Mouse (Mus musculus) stomach, embryonic 14.5 days (tissue): ENCODE data around the gene Fgf8. TPM values are rescaled to one million over a fixed set of nuclear protein-coding genes. Genes with fewer than 3 reads are reported as not detected.

ENCODE experiments used
- ATAC-seq: fragments of 200-750 bp; cut with Nextera tagmentation; 2 replicates; pipeline ENCODE4 v1.8.0; 2017; ENCODE audit warnings: low read depth, moderate TSS enrichment; ENCODE audit not compliant: insufficient number of reproducible peaks, insufficient read depth, low FRiP score
- H3K27ac ChIP-seq: fragments of 300-500 bp; sonication (generic); 2 replicates; pipeline ENCODE4 v1.5.1; 2014; ENCODE audit warnings: mild to moderate bottlenecking, low read length, moderate library complexity, mixed read lengths
- H3K27me3 ChIP-seq: fragments of 300-500 bp; sonication (generic); 2 replicates; pipeline ENCODE4 v1.6.1; 2014; ENCODE audit warnings: low read length, control low read depth, mixed read lengths; ENCODE audit not compliant: control insufficient read depth, insufficient read depth
- H3K36me3 ChIP-seq: fragments of 300-500 bp; sonication (generic); 2 replicates; pipeline ENCODE4 v1.6.1; 2014; ENCODE audit warnings: mild to moderate bottlenecking, control low read depth, low read length, moderate library complexity, mixed read lengths; ENCODE audit not compliant: control insufficient read depth, insufficient read depth
- H3K4me1 ChIP-seq: fragments of 300-500 bp; sonication (generic); 2 replicates; pipeline ENCODE4 v1.6.1; 2014; ENCODE audit warnings: low read length, control low read depth, mixed read lengths; ENCODE audit not compliant: control insufficient read depth, insufficient read depth
- H3K4me2 ChIP-seq: fragments of 300-500 bp; sonication (generic); replicated peaks from 2 replicates; pipeline ENCODE4 v1.6.1; 2014; ENCODE audit warnings: low read depth, low read length, control low read depth
- H3K4me3 ChIP-seq: fragments of 300-500 bp; sonication (generic); 2 replicates; pipeline ENCODE4 v1.5.1; 2014; ENCODE audit warnings: low read depth, low read length, control low read depth
- H3K9ac ChIP-seq: fragments of 300-500 bp; sonication (generic); replicated peaks from 2 replicates; pipeline ENCODE4 v1.6.1; 2014; ENCODE audit warnings: low read depth, mild to moderate bottlenecking, control low read depth, low read length, moderate library complexity, mixed read lengths
- H3K9me3 ChIP-seq: fragments of 300-500 bp; sonication (generic); 2 replicates; pipeline ENCODE4 v1.6.1; 2016; ENCODE audit warnings: low read depth, low read length, control low read depth; ENCODE audit not compliant: control insufficient read depth
- WGBS: fragments of 180-500 bp; shearing (Covaris S2); extraction: QIAGEN DNeasy Blood & Tissue Kit; methylation state at CpG from one replicate; pipeline ENCODE4 v1.1.7; 2014; 5-methylcytosine and 5-hydroxymethylcytosine counted together
- polyA plus RNA-seq: library from polyadenylated mRNA; unstranded; fragments of >200 nt; fragmentation: Nextera tagmentation; extraction: Ambion mirVana; gene quantifications from 2 replicates; pipeline ENCODE4 v1.2.1, GENCODE M21; 2014

Fgf8 gene
- polyA plus RNA-seq, 1 experiment from 2014 or later = not detected

- H3K4me3 ChIP-seq = no peak overlapping the region
- 7% methylated on average over 32 of the region's 32 CpGs for WGBS
- no peak overlapping the region for H3K9ac ChIP-seq
- ATAC-seq = no peak
- no peak overlapping the region for H3K4me2 ChIP-seq
- H3K27me3 ChIP-seq = peaks cover 48% of the 10 kb centered on the region
- peaks cover 2% of the 10 kb centered on the region; the same call in 1 of the 2 replicates for H3K36me3 ChIP-seq
- peaks cover 22% of the 10 kb centered on the region for H3K4me1 ChIP-seq
- no peak overlapping the region for H3K27ac ChIP-seq
- H3K9me3 ChIP-seq = no peaks in the 10 kb centered on the region
These were observed 2.8 kb upstream of the Fgf8 start for GRCm38 (mm10) chr19:45745344-45746152.

- Histone ChIP-seq H3K36me3 (no peaks in the 10 kb centered on the region; the same call in 1 of the 2 replicates), H3K27me3 (peaks cover 62% of the 10 kb centered on the region), H3K27ac (no peak overlapping the region), H3K9ac (no peak overlapping the region), H3K4me3 (no peak overlapping the region), H3K4me1 (peaks cover 21% of the 10 kb centered on the region), H3K4me2 (no peak overlapping the region), H3K9me3 (no peaks in the 10 kb centered on the region)
- ATAC-seq = no peak
- 24% methylated on average over 7 of the region's 7 CpGs for WGBS
These were observed 904 bp upstream of the Fgf8 start for GRCm38 (mm10) chr19:45743619-45744018.

DNA sequence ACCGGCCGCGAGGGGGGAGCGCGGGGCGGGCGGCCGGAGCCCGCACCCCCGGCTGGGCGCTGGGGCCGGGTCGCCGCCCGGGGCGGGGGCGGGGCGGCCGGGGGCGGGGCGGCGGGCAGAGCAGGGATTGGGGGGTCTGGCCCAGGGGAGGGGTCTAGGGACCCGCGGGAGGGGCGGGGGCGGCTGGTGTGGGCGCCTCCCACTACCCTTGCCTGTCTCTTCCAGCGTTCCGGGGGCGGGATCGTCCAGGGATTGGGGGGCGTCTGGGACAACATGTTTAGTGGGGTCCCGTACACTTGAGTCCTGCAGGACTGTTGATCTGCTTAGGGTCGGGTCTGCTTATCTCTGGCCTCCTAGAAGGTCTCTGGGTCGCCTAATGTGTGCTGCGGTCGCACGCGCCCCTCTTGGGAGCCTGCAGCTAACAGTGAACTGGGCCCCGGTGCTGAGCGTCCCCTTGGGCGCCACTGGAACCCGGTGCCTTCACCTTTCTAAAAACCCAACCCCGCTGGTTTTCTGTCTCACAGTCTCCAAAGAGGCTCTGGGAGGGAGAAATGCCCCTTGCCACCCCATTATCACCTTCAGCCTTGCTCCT, 365 bp upstream of the Fgf8 start:
- Histone ChIP-seq H3K36me3 (no peaks in the 10 kb centered on the region; the same call in 1 of the 2 replicates), H3K4me3 (peak overlapping the region; percentile 37), H3K27me3 (peaks cover 67% of the 10 kb centered on the region), H3K4me1 (peaks cover 16% of the 10 kb centered on the region), H3K9me3 (no peaks in the 10 kb centered on the region), H3K4me2 (peak overlapping the region; percentile 85), H3K27ac (no peak overlapping the region), H3K9ac (no peak overlapping the region)
- WGBS = under 1% methylated on average over 16 of the region's 44 CpGs
- no peak for ATAC-seq

GRCm38 (mm10) chr19:45741431-45742217, 1.1 kb downstream of the Fgf8 start:
- Histone ChIP-seq H3K4me2 (no peak overlapping the region), H3K36me3 (no peaks in the 10 kb centered on the region), H3K4me1 (peaks cover 25% of the 10 kb centered on the region), H3K9ac (no peak overlapping the region), H3K27me3 (peaks cover 79% of the 10 kb centered on the region), H3K4me3 (no peak overlapping the region), H3K9me3 (no peaks in the 10 kb centered on the region), H3K27ac (no peak overlapping the region)
- 3% methylated on average over 45 of the region's 45 CpGs for WGBS
- ATAC-seq = no peak

DNA sequence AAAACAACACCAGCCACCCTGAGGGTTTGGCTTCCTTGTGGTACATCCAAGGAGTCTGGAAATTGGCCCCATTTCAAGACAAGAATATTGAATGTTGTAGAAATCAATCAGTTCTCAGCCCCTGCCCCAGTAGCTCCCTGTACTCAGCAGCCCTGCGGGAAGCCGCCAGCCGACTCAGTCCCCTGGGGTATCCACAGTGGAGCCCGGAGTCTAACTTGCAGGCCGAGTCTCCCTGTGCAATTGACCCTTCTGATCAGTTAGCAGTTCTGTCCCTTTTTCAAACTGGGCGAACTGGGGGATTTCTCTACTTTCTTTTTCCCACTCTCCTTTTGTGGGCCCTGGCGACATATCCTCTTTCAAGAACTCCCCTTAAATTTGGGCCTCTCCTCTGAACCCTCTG, 1.9 kb downstream of the Fgf8 start:
- no peaks in the 10 kb centered on the region for H3K36me3 ChIP-seq
- H3K4me3 ChIP-seq = no peak overlapping the region
- no peak for ATAC-seq
- H3K4me1 ChIP-seq = peaks cover 21% of the 10 kb centered on the region
- H3K9me3 ChIP-seq = no peaks in the 10 kb centered on the region
- no peak overlapping the region for H3K9ac ChIP-seq
- no peak overlapping the region for H3K4me2 ChIP-seq
- H3K27me3 ChIP-seq = peaks cover 79% of the 10 kb centered on the region
- H3K27ac ChIP-seq = no peak overlapping the region
- 7% methylated on average over 7 of the region's 7 CpGs for WGBS

DNA sequence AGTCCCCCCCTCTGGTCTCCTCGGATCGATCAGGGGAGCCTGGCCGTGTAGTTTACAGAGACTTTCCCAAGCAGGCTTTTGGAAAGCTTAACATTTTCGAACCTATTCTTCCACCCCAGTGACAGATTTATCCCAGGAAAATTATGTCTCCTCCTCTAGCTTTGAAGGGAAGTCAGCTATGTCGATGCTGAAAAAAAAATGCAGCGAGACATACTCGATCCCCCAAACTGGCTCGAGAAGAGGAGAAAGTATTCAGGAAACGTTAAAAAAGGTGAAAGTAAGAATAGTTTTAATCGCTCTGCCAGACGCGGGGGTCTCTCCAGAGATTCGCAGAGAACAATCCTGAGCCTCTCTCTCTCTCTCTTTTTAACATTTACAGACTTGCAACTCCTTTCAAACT, 2.5 kb downstream of the Fgf8 start:
- Histone ChIP-seq H3K4me2 (no peak overlapping the region), H3K27ac (no peak overlapping the region), H3K9ac (no peak overlapping the region), H3K27me3 (peaks cover 74% of the 10 kb centered on the region), H3K4me1 (peaks cover 21% of the 10 kb centered on the region), H3K4me3 (no peak overlapping the region), H3K36me3 (no peaks in the 10 kb centered on the region), H3K9me3 (no peaks in the 10 kb centered on the region)
- no peak for ATAC-seq
- 9% methylated on average over 13 of the region's 13 CpGs for WGBS

- ATAC-seq = no peak
- Histone ChIP-seq H3K9me3 (no peaks in the 10 kb centered on the region), H3K4me1 (peaks cover 21% of the 10 kb centered on the region), H3K36me3 (no peaks in the 10 kb centered on the region), H3K4me2 (no peak overlapping the region), H3K4me3 (no peak overlapping the region), H3K9ac (no peak overlapping the region), H3K27me3 (peaks cover 64% of the 10 kb centered on the region), H3K27ac (no peak overlapping the region)
- WGBS = 82% methylated on average over 5 of the region's 5 CpGs
These were observed 4.2 kb downstream of the Fgf8 start for GRCm38 (mm10) chr19:45738521-45738920.

GRCm38 (mm10) chr19:45737846-45738484, 4.8 kb downstream of the Fgf8 start:
- no peak for ATAC-seq
- Histone ChIP-seq H3K27ac (no peak overlapping the region), H3K9me3 (no peaks in the 10 kb centered on the region), H3K36me3 (no peaks in the 10 kb centered on the region), H3K9ac (no peak overlapping the region), H3K27me3 (peaks cover 61% of the 10 kb centered on the region), H3K4me3 (no peak overlapping the region), H3K4me2 (no peak overlapping the region), H3K4me1 (peaks cover 20% of the 10 kb centered on the region)
- 84% methylated on average over 10 of the region's 10 CpGs for WGBS
